Mouse (Mus musculus) cerebellum, postnatal 25 days (tissue): ENCODE results near the gene Gmpr.
"Not testable (repeated sequence)": the region's sequence is repeated elsewhere in the genome, so short reads cannot be mapped to it uniquely, and the experiment has no call there.

ENCODE experiments used
- DNase-seq, 2 experiments: peaks; one replicate each; pipeline ENCODE4 v3.0.0; 2021; ENCODE audit warnings: mixed read lengths in 2 of 2

Gene Gmpr

DNA sequence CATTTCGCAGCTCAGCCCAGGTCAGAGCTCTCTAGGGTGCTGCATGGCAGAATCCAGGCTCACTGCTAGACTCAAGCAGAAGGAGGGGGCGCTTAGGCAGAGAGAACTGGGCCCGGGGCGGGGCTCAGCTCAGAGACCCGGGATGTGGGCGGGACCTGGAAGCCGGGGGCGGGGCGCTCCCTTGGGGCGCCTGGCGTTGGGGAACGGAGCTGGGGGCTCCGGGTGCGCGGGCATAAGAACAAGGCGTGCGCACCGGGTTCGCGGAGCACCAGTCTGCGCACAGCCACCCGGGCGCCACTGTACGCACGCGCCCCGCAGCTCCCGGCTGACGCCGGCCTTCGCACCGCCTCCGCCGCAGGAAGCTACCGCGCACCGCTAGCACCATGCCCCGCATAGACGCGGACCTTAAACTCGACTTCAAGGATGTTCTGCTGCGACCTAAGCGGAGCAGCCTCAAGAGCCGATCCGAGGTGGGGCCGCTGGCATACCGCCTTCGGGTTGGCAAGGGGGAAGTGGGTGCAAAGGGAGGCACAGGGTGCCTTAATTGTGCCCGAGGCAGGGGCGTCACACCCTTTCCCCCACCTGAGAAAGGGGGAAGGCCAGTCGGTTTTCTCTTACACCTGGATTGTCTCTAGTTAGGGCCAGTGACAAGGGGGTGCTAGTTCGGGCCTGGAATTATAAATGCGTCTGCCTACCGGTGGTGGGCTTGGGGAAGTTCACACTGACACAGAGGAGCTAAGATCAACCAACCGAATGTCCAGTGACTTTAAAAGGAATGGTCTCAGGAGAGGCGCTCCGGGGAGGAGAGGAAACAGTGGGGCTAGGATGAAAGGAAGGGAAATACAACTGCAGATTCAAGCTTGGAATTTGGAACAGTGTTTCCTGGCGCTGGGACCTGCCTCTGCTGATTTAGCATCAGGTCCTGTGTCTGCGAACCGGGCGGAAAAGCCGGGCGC lies at the start of gene Gmpr:
Gene Gmpr (plus strand): TSS at position 171 of the 956 bp plus-strand sequence.
- DNase-seq, result peak; percentile 78 to 84

DNA sequence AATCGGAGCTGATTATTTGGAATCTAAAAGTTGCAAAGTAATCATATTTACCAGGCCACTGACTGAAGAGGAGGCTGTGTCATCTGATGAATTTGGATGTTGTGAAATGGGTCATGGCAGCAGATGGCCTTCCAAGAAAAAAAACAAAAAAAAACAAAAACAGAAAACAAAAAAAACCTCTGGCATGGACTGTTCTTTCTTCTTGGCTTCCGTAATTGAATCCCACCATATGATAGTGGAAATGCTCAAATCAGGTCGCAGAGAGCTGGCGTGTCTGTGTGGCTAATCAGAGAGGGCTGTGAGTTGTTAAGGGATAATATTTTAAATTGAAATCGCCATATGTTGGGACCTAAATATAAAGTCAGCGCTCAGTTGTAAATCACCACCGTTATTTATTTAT lies 49.8 kb upstream of the Gmpr start:
- DNase-seq, result peak; percentile 34 to 46

DNA sequence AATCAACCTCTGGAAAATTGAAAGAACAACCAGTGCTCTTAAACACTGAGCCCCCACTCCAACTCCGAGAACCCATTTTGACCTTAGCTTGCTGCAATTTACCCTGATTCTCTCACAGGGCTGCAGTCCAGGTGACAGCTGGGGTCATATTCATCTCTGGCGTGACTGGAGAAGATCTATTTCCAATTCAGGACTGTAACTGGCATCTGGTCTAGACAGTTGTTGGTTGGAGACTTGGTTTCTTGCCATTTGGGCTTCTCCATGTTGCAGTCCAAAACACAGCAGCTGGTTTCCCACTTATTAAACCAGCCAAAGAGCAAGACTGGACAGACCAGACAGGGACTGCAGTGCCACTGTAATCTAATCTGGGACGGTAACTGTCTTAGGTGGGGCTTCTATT lies 47.1 kb upstream of the Gmpr start:
- DNase-seq, result no peak

DNA sequence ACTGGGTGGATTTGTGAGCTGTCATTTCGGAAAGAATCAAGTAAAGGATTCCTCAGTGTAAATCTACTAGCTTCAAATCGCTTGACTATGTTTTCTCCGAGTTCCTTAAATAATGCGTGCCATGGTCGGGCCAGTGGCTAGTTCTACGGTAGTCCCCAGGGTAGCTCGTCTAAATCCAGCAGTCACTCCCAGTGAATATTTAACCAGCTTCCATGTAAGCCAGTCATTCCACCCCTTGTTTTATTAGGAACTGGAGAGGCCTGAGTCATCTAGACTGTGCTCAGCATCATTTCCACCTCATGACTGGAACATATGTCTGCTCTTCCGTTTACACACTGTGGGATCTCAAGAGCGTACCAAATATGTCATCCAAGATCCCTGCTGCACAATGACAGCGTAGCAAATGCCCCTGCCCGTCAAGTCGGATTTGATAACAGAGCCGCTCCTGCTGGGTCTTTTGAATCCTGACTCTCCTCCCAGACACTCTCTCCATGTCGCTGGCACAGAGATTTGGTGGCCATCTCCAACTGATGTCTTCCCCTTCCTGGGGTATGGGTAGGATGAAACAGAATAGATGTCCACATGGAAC lies 45.8 kb upstream of the Gmpr start:
- DNase-seq, result peak; percentile 85

DNA sequence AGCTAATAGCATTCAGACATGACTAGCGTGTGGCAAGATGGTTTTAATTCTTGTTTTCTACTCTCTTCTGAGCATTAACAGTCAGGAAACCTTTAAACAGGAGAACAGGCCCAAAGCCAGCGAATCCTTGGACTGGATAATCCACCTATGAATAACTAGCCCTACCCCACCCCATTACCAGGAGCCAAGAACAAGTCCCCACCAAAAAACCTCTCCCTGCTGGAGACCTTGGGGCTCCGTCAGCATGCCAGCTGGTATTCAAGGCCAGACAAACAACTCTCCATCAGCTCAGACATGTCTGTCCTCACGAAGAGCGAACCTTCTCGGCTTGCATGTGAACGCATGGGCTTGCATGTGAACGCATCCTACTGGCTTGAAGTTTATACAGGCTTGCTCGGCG lies 41.6 kb upstream of the Gmpr start:
- DNase-seq, result peak; percentile 37 to 41

DNA sequence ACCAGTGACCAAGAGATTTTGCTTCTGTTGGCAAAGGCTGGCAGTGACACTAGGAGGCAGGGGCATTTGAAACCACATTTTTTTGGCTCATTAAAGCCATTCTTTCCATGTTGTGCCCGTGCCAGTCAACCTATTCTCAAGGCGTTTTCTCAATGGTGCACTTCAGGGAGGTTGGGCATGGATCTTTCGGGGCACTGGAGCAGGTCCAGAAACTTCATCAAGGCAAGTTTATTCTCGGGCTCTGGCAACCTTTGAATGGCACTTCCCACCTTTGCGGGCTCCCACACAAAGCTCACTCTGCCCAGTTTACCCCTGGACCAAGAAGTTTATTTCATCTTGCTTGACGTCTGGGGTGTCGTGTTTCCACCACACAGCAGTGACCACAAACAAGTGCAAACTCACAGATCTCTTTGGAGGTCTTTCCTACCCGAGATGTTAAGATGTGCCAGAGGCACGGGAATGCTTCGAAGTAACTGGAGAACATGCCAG lies 41.2 kb upstream of the Gmpr start:
- no peak for DNase-seq

- DNase-seq, result no peak
Observed at GRCm38 (mm10) chr13:45468751-45469150, 38.5 kb upstream of the Gmpr start.

DNA sequence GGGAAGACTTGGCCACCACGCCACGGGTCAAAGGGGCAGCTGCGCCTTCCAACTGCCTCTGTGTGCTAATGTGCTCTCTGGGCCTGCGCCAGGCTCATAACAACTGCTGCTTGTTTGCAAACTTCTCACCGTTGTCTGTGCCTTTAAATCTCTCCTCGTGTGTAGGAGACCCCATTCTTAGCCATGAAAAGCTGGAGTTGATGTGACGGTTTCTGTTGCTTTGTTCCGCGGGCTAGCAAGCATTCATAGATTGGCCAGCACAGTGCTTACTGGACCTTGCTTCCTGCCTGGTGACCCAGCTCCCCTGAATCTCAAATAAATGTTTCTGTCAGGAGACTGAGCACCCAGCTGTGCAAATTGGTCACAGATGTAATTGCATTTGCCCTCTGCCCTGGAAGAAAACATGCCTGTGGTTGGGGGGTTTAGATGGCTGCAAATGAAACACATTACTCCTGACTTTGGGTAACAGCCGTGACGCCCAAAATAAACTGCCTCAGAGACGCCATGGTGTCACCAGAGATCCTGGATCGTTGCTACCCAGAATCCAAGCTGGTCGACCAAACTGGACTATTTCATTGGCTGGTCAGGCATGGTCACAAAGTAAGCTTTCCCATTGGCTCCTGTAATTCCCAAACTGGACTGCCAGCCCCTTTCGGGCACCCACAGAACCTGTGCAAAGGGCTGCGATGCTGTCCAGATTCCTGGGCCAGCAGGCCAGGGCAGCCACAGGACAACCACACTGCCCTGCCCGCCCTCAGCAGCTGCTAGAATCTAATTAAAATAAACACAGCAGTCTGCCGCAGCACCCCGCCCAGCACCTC lies 37.6 kb upstream of the Gmpr start:
- no peak for DNase-seq

GRCm38 (mm10) chr13:45473311-45473710 lies 33.9 kb upstream of the Gmpr start:
- no peak for DNase-seq

DNA sequence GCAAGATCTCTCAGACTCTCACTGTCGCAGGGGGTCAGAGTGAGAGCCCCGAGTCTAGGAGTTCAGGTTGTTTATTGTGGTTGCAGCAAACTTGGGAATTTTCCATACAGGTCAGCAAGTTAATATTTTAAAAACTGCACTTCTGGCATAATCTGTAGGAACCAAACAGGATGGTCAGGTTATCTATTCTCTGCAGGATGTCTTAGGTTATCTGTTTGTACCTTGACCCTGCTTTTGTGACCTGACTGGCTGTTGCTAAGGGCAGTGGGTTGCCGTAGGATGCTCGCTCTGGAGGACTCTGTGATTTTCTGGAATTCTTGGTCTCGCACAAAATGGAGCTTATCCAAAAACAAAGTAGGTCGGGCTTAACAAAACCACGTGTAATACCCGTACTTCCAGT lies 31.9 kb upstream of the Gmpr start:
- no peak for DNase-seq

- DNase-seq, result peak; percentile 83 to 84
Observed at GRCm38 (mm10) chr13:45477183-45477582, 30.1 kb upstream of the Gmpr start.

GRCm38 (mm10) chr13:45479951-45480350 lies 27.3 kb upstream of the Gmpr start:
- DNase-seq, result no peak

DNA sequence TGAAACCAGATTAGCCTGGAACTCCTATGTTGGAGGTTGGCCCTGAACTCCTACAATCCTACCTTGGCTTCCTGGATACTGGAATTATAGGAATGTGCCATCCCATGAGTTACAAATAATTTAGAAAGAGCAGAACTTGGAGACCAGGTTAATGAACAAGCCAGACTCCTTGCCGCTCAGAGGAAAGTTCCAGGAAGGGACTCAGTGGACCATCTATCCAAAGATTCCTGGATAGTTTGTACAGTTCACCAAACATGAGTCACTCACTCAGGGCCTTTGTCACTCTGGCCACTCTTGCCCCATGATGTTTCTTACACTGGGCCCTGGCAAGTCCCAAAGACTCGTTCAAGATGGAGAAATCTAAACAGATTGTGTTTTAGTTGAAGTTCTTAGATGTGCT lies 24.0 kb upstream of the Gmpr start:
- DNase-seq, result no peak

DNA sequence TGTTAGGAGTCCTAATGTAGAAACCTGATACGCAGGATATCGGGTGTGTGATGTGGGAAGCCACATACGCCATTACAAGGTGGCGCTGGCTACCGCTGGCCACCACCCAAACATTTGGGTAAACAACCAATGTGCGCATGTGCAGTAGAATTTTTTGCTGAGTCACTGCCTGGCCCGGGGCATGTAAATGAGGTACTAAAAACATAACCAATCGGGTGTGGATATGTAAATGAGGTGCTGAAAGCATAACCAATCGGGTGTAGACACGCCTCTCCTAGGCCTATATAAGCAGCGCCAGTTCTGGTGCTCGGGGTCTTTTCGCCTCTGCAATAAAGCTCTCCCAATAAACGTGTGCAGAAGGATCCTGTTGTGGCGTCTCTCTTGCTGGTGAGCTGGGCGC lies 23.3 kb upstream of the Gmpr start:
- DNase-seq, result not testable (repeated sequence)

GRCm38 (mm10) chr13:45485602-45486001 lies 21.6 kb upstream of the Gmpr start:
- DNase-seq, result peak in 1 of 2 experiments; percentile 39

- peak; percentile 30 to 56 for DNase-seq
Observed at GRCm38 (mm10) chr13:45486598-45486997, 20.6 kb upstream of the Gmpr start.

DNA sequence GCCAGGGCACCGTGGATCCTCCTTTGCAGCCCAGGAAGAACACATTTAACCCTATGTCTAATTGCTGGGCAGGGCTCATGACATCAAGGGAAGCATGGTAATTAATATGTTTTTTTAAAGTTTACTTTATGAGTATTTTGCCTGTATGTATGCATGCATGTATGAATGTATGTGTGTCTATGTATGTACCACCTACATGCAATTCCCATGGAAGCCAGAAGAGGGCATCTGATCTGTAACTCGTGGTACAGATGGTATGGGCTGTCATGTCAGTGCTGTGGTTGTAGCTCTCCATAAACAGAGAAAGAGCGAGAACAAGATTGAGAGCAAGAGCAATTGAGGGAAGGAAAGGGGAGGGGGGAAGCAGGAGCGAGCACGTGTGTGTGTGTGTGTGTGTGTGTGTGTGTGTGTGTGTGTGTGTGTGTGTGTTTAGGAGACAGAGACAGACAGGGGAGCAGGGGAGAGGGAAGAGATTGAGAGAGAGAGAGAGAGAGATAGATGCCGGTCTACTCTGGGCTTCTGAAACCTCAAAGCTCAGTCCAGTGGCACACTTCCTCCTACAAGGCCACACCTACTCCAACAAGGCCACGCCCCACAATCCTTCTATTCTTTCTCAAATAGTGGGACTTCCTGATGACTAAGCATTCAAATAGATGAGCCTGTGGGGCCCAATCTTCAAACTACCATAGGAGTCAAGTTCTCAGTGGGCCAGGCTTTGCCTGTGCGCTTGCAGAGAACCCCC lies 15.1 kb upstream of the Gmpr start:
- DNase-seq, result no peak

- peak; percentile 54 to 61 for DNase-seq
Observed at GRCm38 (mm10) chr13:45493846-45494245, 13.4 kb upstream of the Gmpr start.

DNA sequence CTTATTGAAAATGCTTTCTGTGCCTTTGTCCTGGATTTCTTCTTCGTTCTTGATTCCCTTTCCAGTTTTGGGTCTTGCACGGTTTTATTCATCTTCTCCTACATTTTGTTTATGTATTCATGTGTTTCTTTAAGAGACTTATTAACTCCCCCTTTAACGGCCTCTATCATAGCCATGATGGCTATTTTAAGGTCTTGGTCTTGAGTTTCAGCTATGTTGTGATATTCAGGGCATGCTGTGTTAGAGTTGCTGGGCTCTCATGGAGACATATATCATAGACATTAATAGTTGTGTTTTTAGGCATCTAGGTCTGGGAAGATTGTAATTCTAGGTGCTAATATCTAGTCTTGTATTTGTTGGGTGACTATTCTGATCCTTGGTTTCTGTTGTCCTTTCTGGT lies 8.6 kb upstream of the Gmpr start:
- no peak for DNase-seq

DNA sequence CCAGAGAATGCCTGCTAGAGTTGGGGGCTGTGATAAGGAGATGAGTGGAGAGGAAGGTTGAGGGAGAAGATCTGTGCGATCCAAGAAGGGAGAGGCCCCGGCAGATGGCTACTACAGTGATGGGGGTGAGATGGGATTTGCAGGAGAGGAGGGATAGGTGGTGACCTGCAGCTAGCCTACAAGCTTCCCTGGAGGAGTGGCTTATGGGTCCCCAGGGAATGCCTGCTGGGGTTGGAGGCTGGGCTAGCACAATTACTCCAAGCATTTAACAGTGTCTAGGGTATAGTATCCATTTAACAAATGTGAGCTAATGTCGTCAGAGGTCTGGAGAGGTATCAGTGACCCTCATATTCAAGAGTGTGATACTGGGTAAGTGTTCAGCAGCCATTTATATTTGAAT lies 7.9 kb upstream of the Gmpr start:
- no peak for DNase-seq

GRCm38 (mm10) chr13:45499906-45500305 lies 7.3 kb upstream of the Gmpr start:
- DNase-seq, result no peak

- DNase-seq, result no peak
Observed at GRCm38 (mm10) chr13:45502791-45503190, 4.5 kb upstream of the Gmpr start.
